Mouse (Mus musculus) cerebellum, postnatal 25 days (tissue): ENCODE data around the gene Scimp.

Experiments
- DNase-seq, 2 experiments: peaks; one replicate each; pipeline ENCODE4 v3.0.0; 2021; ENCODE audit warnings: mixed read lengths in 2 of 2

The Scimp gene

GRCm38 (mm10) chr11:70812365-70812764, at the start of gene Scimp:
Gene Scimp (minus strand): TSS chr11:70812586.
- no peak for DNase-seq

- DNase-seq = no peak
Measured at GRCm38 (mm10) chr11:70860371-70860770, 48.0 kb upstream of the Scimp start.

- no peak for DNase-seq
Measured at GRCm38 (mm10) chr11:70846029-70846428, 33.6 kb upstream of the Scimp start.

- no peak for DNase-seq
Measured at GRCm38 (mm10) chr11:70845457-70845978, 33.1 kb upstream of the Scimp start.

GRCm38 (mm10) chr11:70844559-70845456, 32.4 kb upstream of the Scimp start, which contains the start of gene Rabep1:
Gene Rabep1 (plus strand): TSS chr11:70844778.
- peak; percentile 97 to 99 for DNase-seq

DNA sequence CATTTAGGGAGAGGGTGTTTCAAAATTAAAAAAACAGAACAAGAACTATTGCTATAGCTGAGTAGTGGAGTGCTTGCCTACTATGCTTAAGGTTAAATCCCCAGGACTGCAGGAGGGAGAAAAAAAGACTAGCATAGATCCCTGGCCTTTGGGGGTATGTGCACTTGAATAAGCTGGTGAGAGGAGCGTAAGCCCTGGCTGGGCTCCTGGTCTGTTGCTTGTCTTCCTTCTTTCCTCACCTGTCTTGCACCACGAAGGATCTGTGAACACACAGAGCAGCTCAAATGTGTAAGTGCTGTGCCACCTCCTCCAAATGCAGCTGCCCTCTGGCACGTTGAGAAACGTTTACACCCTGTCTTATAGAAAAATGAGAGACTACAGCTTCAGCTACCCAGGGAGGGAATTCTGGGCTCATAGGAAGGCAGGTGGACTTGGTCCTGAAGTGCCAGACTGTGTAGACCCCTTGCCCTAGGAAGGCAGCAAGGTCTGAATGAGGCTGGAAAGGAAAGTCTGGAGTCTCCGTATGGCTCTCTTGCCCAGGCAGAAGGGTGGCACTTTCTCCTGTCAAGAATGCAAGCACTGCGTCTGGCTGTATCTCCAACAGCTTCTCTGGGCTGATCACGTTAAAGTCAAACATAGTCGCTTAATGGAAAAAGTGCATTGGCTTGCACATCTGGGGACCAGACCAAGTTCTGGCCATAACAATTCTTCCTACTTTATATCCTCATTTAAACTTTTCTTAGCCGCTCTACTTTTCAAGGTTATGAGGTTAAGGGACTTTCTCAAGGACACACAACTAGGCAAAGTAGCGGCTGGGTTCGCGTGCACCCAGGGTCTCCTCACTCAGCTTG, 31.5 kb upstream of the Scimp start:
- DNase-seq = peak; percentile 15 to 19

- no peak for DNase-seq
Measured at GRCm38 (mm10) chr11:70842983-70843382, 30.6 kb upstream of the Scimp start.

- no peak for DNase-seq
Measured at GRCm38 (mm10) chr11:70838610-70839009, 26.2 kb upstream of the Scimp start.

DNA sequence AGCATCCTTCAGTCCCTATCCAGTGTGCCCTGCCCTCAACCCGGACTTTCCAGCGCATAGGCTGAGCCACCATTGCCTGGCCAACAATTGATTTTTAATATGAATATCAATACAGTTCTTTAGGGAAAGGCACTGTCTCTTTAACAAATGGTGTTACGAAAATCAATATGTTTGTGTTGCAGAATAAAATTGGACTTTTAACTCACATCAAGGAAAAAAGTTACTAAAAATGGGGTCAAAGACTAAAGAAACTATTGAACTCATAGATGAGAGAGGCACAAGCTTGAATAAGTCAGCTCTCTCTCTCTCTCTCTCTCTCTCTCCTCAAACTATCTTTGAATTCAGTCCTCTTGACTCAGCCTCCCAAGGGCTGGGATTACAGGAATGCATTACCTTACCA, 24.6 kb upstream of the Scimp start:
- DNase-seq = no peak

DNA sequence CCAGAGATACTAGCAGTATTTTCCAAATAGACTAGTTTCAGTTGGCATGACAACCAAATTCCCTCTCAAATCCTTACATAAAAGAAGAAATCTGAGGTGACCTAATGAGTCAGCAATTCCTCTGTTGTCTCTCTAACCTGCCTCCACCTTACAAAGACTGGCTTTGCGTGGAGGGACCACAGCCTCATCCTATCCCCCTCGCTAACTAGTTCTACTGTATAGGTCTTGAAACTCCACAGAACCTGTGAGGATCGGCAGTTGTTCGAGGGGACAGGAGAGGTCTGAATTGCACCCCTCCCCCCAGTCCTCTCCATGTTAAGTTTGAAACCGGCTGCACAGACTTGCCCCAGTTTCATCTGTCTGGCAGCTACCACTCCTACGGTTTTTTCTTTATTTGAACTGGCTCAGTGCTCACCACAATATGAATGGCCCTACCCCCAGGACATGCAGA, 23.0 kb upstream of the Scimp start:
- DNase-seq = no peak

DNA sequence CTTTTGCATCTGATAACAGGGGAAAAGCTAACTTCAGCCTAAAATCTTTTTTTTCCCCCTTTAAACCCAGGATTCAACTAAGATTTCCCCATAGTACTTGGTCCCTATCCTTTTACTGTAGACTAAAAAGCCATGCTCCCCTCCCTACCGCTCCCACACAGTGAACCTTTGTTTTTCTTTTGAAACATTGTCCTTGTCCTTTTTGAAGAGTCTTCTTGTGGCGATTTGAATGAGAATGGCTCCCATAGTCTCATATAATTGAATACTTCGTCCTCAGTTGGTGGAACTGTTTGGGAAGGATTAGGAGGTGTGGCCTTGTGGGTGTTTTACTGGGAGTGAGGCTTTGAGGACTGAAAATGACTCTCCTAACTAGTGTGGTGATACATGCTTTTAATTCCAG, 21.4 kb upstream of the Scimp start:
- no peak for DNase-seq

- no peak for DNase-seq
Measured at GRCm38 (mm10) chr11:70833408-70833807, 21.0 kb upstream of the Scimp start.

DNA sequence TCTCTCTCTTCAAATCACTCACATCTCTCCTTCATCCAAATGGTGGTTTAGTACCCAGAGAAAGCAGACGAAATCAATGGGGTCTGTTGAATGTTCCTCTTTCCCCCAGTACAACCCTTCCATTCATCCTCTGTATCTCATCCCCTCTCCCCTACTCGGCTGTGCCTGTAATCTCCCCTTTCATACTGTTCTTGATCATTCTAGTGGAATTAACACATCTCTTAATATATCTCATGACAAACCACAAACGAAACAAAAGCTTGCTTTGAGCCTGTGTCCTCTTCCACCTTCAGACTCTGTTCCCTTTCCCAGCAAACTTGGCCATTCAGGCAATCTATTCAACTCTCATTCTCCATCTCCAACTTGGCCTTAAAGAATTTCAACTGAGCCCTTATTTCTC, 18.8 kb upstream of the Scimp start:
- no peak for DNase-seq

DNA sequence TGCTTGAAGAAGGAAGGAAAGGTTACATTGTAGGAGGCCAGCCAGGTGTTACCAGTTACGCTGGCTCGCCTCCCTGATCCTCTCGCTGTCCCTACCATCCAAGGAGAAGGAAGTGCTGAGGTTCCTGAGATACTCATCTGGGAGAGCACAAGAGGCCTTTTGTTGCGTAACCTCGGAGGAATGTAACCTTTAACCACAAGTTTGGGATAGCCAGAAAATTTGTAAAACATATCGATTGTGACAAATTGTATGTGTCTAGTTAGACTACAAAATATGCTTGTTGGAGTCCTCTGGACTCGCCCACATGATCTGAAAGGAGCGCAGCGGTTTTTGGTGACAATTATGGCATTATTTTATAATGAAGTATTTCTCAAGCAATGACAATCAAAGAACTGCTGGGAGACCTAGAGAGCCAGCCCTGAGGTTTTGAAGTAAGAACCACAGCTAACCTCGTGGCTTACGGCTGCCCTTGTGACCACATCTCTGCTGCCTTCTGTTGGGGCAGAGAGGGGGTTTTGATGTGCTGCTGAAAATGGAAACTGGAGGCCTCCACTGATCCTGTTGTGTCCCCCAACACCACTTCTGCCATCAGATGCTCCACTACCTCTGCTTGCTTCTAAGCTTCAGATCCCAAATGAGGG, 16.7 kb upstream of the Scimp start:
- no peak for DNase-seq

GRCm38 (mm10) chr11:70826207-70826606, 13.8 kb upstream of the Scimp start:
- DNase-seq = no peak

GRCm38 (mm10) chr11:70821728-70822591, 9.6 kb upstream of the Scimp start:
- DNase-seq = peak; percentile 56 to 69

DNA sequence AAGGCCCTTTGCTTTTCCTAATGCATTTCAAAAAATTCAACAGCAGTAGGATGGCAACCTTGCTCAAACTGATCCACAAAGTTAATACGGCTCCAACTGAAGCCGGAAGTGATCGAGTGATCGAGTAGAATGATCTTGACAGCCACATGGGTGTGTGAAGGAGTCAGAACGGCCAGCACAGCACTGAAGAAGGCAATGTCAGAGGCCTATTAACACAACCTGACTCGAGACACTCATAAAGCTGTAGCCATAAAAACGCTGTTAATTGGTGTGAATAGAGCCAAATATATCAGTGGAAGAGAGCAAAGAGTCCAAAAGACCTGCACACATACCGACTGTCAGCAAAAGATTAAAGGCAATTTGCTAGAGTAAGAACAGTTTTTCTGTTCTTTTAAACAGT, 7.7 kb upstream of the Scimp start:
- DNase-seq = no peak

DNA sequence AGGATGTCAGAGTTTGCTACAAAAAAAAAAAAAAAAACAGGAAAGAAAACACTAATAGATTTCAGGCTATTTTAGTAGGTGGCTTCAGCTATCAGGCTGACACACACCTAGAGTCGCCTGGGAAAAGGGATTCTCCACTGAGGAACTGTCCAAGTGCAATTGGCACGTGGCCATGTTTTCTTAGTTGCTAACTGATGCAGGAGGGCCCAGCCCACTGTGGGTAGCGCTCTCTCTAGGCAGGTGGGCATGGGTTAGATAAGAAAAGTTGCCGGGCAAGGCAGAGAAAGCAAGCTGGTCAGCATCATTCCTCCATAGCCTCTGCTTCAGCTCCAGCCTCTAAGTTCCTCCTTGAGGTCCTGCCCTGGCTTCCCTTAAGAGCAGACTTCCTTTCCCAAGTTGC, 4.4 kb upstream of the Scimp start:
- peak in 1 of 2 experiments; percentile 20 for DNase-seq

DNA sequence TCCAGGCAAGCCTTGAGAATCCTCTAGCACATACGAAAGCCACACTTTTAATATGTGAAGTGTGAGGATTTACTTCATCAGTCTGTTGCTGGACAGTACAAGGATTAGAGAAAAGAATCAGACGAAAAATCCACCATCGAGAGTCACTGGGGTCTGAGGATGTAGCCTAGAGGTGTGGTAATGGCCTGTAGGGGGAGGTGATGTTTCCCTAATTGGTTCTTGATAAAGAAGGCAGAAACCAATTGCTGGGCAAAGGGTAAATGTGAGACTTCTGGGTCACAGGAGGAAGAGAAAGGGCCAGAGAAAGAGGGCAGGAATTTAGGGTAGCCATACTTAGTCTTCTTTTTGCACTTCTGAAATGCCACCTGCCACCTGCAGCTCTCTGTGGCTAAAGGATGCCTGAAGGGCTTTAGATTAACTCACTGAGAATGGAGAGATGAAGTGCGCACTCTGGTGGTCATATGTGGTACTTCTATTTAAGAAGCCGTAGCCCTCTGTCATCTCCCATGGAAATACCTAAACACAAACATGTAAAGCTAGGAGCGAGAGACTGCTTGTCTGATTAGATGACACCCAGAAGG, 3.2 kb upstream of the Scimp start:
- DNase-seq = peak; percentile 54 to 70

- no peak for DNase-seq
Measured at GRCm38 (mm10) chr11:70815071-70815470, 2.7 kb upstream of the Scimp start.

GRCm38 (mm10) chr11:70811471-70812240, 730 bp downstream of the Scimp start:
- DNase-seq = peak; percentile 56 to 67
